Mouse (Mus musculus): ENCODE results near the gene Pla2g12b.

GRCm38 (mm10) chr10:59443212-59443611 lies 39.8 kb downstream of the Pla2g12b start:
- TF ChIP-seq POLR2A (IDR thresholded peaks at IDR 0.05; ENCODE audit: borderline replicate concordance, insufficient read depth, low read length), result no peak
- TF ChIP-seq CTCF (IDR thresholded peaks at IDR 0.05; ENCODE audit: borderline replicate concordance, insufficient read depth, low read depth, low read length), result no peak
